Mouse (Mus musculus) bone marrow, adult 2 months (tissue): ENCODE data around the gene Nudt4. TPM values are rescaled to one million over a fixed set of nuclear protein-coding genes. Genes with fewer than 3 reads are reported as not detected.

Source experiments
- H3K27ac ChIP-seq: fragments of 200-500 bp; 2 replicates; pipeline ENCODE4 v1.5.1; 2012; ENCODE audit warnings: low read depth, mild to moderate bottlenecking, control low read depth, inconsistent platforms, low read length; ENCODE audit not compliant: control insufficient read depth, poor library complexity, insufficient read depth
- H3K4me1 ChIP-seq: fragments of 200-500 bp; 2 replicates; pipeline ENCODE4 v1.6.1; 2011; ENCODE audit warnings: low read length; ENCODE audit not compliant: control insufficient read depth, insufficient read depth
- H3K4me3 ChIP-seq: fragments of 200-500 bp; replicated peaks from 2 replicates; pipeline ENCODE3; 2011; ENCODE audit warnings: mild to moderate bottlenecking, low read depth, low read length, control low read depth; ENCODE audit not compliant: control insufficient read depth
- CTCF ChIP-seq: fragments of 200-500 bp; IDR thresholded peaks from 2 replicates; pipeline ENCODE4 v1.5.1; 2011; ENCODE audit warnings: low read length, control low read depth; ENCODE audit not compliant: control insufficient read depth, insufficient read depth
- POLR2A ChIP-seq: fragments of 200-500 bp; IDR thresholded peaks from 2 replicates; pipeline ENCODE4 v1.6.1; 2011; ENCODE audit warnings: low read depth, mild to moderate bottlenecking, control low read depth, low read length, borderline replicate concordance; ENCODE audit not compliant: control insufficient read depth
- WGBS: fragments of 180-500 bp; shearing (Covaris S2); methylation state at CpG from one replicate; pipeline ENCODE4 v1.1.7; 2018; 5-methylcytosine and 5-hydroxymethylcytosine counted together
- polyA plus RNA-seq: library from polyadenylated mRNA; stranded (reverse); fragments of >200 nt; gene quantifications from 2 replicates; pipeline ENCODE4 v1.2.4, GENCODE M21; 2011; ENCODE audit warnings: low replicate concordance; ENCODE audit not compliant: missing spikeins, insufficient read depth, insufficient read length

Gene Nudt4
- polyA plus RNA-seq, 1 experiment, result 95.9 TPM

DNA sequence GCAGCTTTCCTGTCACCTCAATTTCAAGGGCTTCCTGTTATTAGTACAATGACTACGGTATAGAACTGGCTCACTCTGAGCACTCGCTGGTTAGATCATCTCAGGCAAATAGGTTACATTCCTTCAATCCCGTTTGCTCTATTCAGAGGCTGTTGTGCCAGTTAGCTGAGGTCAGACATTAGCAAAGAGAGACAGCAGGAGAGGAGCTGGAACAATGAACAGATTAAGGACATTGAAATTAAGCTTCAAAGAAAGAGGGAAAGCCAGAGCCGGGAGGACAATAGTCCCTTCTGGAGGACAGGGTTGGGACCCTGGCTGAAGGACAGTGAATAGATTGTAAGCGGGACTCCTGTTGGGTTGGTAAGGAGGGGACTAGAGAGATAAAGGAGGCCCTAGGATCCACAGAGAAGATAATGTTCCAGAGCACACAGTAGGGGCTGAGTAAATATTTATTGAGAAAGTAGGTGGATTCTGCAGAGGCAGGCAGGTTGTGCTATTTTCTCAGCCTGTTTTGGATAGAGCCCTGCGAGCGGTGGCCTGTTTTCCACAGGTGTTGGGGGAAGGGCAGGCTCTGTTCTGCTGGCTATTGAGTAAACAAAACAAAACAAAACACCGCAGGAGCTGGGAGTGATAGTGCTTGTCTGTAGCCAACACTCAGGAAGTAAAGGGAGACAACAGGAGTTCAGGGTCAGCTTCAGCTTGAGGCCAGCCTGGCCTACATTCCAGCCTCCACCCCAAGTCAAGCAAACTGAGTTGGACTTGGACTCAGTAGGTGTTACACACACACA is 32.1 kb upstream of the Nudt4 start:
- no peaks in the 10 kb centered on the region for H3K4me1 ChIP-seq
- WGBS, result 73% methylated on average over 8 of the region's 8 CpGs
- H3K27ac ChIP-seq, result no peak overlapping the region
- TF ChIP-seq POLR2A, result no peak
- no peak for TF ChIP-seq CTCF
- no peak overlapping the region for H3K4me3 ChIP-seq

- WGBS, result 71% methylated on average over 11 of the region's 11 CpGs
- Histone ChIP-seq H3K4me1 (no peaks in the 10 kb centered on the region), H3K27ac (no peak overlapping the region), H3K4me3 (no peak overlapping the region)
- TF ChIP-seq CTCF (no peak), POLR2A (no peak)
Measured at GRCm38 (mm10) chr10:95594414-95594813, 30.5 kb upstream of the Nudt4 start.

- TF ChIP-seq CTCF (no peak), POLR2A (no peak)
- H3K4me3 ChIP-seq, result no peak overlapping the region
- no peak overlapping the region for H3K27ac ChIP-seq
- 88% methylated on average over 4 of the region's 4 CpGs for WGBS
- H3K4me1 ChIP-seq, result peaks cover 2% of the 10 kb centered on the region; the same call in 1 of the 2 replicates
Measured at GRCm38 (mm10) chr10:95591257-95591656, 27.3 kb upstream of the Nudt4 start.

- H3K4me3 ChIP-seq, result no peak overlapping the region
- no peak overlapping the region for H3K27ac ChIP-seq
- no peak for TF ChIP-seq POLR2A
- 16% methylated on average over 6 of the region's 6 CpGs for WGBS
- peaks cover 2% of the 10 kb centered on the region; the same call in 1 of the 2 replicates for H3K4me1 ChIP-seq
Measured at GRCm38 (mm10) chr10:95590196-95590595, 26.2 kb upstream of the Nudt4 start.

DNA sequence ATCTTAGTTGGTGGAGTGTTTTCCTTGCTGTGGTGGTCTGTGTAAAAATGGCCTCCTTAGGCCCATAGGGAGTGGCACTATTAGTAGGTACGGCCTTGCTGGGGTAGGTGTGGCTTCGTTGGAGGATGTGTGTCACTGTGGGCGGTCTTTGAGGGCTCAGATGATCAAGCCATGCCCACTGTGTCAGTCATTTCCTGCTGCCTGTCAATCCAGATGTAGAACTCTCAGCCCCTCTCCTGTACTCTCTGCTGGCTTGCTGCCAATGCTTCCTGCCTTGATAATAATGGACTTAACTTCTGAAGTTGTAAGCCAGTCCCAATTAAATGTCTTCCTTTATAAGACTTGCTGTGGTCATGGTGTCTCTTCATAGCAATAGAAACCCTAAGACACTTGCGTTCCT is 25.2 kb upstream of the Nudt4 start:
- H3K4me3 ChIP-seq, result no peak overlapping the region
- 91% methylated on average over 4 of the region's 4 CpGs for WGBS
- peaks cover 2% of the 10 kb centered on the region; the same call in 1 of the 2 replicates for H3K4me1 ChIP-seq
- TF ChIP-seq POLR2A, result no peak
- no peak for TF ChIP-seq CTCF
- H3K27ac ChIP-seq, result no peak overlapping the region

- peaks cover 2% of the 10 kb centered on the region; the same call in 1 of the 2 replicates for H3K4me1 ChIP-seq
- TF ChIP-seq POLR2A (no peak), CTCF (no peak)
- no peak overlapping the region for H3K4me3 ChIP-seq
- no peak overlapping the region for H3K27ac ChIP-seq
- 65% methylated on average over 8 of the region's 8 CpGs for WGBS
Measured at GRCm38 (mm10) chr10:95587509-95588220, 23.7 kb upstream of the Nudt4 start.

DNA sequence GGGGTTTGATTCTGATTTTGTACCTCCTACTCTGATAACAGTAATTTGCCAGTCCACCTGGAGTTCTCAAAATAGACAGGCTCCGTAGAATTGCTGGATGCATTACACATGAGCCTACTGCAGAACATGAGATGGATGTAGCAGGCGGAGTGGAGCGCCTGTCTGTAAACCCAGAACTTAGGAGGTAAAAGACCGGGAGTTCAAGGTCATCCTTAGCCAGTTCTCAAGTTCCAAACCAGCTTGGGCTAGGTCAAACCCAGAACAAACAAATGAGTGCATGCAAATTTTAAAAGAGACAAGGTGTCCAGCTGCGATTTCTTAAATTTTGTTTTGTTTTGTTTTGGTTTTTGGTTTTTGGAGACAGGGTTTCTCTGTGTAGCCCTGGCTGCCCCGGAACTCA is 21.6 kb upstream of the Nudt4 start:
- TF ChIP-seq POLR2A (no peak), CTCF (no peak)
- Histone ChIP-seq H3K4me3 (no peak overlapping the region), H3K4me1 (peaks cover 2% of the 10 kb centered on the region; the same call in 1 of the 2 replicates), H3K27ac (no peak overlapping the region)
- WGBS, result 85% methylated on average over 6 of the region's 6 CpGs

- TF ChIP-seq POLR2A, result no peak
- TF ChIP-seq CTCF, result no peak
- 57% methylated on average over 4 of the region's 4 CpGs for WGBS
- Histone ChIP-seq H3K27ac (no peak overlapping the region), H3K4me1 (no peaks in the 10 kb centered on the region), H3K4me3 (no peak overlapping the region)
Measured at GRCm38 (mm10) chr10:95577567-95577950, 13.6 kb upstream of the Nudt4 start.
